Mouse (Mus musculus): Measurements from ENCODE around the gene Rcbtb2. TPM values are rescaled to one million over a fixed set of nuclear protein-coding genes. Genes with fewer than 3 reads are reported as not detected.
"Not testable (repeated sequence)": the region's sequence is repeated elsewhere in the genome, so short reads cannot be mapped to it uniquely, and the experiment has no call there.

Rcbtb2 gene
- total RNA-seq, 2 experiments from 2014 or later = 16.1 to 19.4 TPM

GRCm38 (mm10) chr14:73114952-73115351, 7.9 kb upstream of the Rcbtb2 start:
- intact Hi-C loops (cut with DNase I); DNase-seq: not testable (repeated sequence)

DNA sequence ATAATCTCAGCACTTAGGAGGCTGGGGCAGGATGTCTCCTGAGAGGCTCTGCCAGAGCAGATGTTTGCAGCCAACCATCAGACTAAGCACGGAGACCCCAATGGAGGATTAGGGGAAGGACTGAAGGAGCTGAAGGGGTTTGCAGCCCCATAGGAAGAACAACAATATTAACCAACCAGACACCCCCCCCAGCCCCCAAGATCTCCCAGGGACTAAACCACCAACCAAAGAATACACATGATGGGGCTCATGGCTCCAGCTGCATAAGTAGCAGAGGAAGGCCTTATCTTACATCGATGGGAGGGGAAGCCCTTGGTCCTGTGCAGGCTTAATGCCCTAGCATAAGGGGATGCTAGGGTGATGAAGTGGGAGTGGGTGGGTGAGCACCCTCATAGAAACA, 6.5 kb upstream of the Rcbtb2 start:
- DNase-seq = no peak
- intact Hi-C loops (cut with DNase I) = no loop called here

GRCm38 (mm10) chr14:73116938-73117337, 5.9 kb upstream of the Rcbtb2 start:
- intact Hi-C loops (cut with DNase I) = no loop called here
- DNase-seq = peak; percentile 22 to 28

- intact Hi-C loops (cut with DNase I) = no loop called here
- no peak for DNase-seq
These were observed 5.1 kb upstream of the Rcbtb2 start for GRCm38 (mm10) chr14:73117411-73118392.

DNA sequence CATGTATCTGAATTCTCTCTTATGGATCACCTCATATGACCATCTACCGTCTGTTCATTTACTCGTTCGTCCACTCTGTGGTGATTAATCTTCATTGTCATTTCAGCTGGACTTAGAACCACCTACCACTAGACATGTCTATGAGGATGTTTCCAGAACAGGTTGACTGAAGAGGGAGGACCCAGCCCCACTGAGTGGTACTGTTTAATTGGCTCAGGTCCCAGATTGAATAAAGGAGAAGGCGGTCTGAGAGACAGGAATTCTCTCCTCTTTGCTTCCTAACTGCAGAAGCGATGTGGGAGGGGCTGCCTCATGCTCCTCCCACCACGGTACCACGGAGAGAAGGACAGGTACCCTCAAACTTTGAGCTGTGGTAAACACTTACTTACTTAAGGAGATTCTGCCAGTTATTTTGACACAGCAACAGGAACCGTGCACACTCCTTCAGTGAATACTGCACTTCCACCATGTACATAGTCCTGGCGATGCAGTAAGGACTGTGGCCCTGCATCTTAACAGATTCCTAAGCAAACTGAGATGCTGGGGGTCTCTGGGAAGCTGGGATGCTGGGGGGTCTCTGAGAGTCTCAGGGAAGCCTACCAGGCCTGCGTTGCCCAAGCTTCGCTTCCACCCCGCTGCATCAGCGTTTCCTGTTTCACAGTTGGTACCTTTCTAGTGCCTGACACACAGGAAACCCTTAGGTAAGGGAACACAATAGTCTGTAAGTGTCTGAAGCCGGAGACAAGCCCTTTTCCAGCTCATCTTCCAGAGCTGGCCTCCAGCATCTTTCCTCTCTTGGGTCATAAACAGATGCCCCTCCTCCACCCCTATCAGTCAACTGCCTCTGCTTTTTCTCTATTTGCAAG, 4.1 kb upstream of the Rcbtb2 start:
- DNase-seq = no peak
- intact Hi-C loops (cut with DNase I) = no loop called here

GRCm38 (mm10) chr14:73119459-73119858, 3.4 kb upstream of the Rcbtb2 start:
- no peak for DNase-seq
- intact Hi-C loops (cut with DNase I) = no loop called here

- intact Hi-C loops (cut with DNase I) = no loop called here
These were observed 2.9 kb upstream of the Rcbtb2 start for GRCm38 (mm10) chr14:73119966-73120365.

DNA sequence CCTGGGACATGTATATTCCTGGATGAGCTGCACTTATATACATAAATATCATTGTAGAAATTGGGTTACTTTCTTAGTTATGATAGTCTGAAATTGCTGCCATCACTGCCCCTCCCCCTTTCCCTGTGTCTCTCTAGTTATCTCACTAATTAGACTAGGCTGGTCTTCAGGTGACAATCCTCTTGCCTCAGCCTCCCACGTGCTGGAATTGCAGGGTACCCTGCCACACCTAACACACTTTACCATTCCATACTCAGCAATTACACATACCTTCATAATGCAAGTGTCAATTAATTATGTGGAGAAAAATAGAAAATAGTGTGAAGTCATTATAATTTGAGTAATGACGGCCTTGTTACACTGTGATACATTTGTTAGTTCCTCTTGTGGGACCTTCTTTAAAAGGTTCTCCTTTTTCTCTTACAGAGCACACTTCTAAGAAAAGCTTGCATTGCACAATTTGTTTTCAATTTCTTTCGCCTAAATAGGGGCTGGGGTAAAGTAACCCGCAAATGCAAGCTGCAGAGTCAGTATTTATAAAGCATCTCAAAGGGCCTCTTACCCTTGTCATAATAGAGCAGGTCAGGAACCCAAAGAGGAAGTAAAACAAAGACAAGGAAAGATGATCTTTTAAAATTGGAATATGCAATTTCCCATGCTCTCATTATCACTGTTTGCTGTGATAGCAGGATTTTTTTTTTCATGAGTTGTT, 470 bp upstream of the Rcbtb2 start:
- no peak for DNase-seq
- intact Hi-C loops (cut with DNase I) = no loop called here

More at GRCm38 (mm10) chr14:73119966-73120365, 2.9 kb upstream of the Rcbtb2 start:
- no peak for DNase-seq

- intact Hi-C loops (cut with DNase I) = no loop called here
- DNase-seq = no peak
These were observed 544 bp downstream of the Rcbtb2 start for GRCm38 (mm10) chr14:73123381-73123780.

DNA sequence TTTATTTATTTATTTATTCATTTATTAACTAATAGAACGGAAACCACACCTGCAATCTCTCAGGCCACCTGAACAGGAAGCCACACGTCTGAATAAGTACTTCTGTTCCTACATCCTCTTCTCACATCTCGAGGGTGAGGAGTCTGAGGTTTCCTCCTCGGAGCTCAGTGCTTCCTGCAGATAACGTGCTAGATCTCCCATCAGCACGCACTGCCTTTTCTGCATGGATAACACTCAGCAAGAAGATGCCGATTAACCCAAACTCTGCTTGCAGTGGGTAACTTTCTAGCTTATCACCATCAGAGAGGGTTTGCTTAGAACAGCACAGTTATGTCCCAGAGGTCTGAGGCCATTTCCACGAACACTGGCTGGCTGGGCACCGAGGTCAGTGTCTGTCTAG, 949 bp downstream of the Rcbtb2 start:
- no peak for DNase-seq

GRCm38 (mm10) chr14:73130519-73130918, 7.7 kb downstream of the Rcbtb2 start:
- intact Hi-C loops (cut with DNase I) = no loop called here
- DNase-seq = no peak

More for the DNA sequence above, 949 bp downstream of the Rcbtb2 start:
- intact Hi-C loops (cut with DNase I) = no loop called here

DNA sequence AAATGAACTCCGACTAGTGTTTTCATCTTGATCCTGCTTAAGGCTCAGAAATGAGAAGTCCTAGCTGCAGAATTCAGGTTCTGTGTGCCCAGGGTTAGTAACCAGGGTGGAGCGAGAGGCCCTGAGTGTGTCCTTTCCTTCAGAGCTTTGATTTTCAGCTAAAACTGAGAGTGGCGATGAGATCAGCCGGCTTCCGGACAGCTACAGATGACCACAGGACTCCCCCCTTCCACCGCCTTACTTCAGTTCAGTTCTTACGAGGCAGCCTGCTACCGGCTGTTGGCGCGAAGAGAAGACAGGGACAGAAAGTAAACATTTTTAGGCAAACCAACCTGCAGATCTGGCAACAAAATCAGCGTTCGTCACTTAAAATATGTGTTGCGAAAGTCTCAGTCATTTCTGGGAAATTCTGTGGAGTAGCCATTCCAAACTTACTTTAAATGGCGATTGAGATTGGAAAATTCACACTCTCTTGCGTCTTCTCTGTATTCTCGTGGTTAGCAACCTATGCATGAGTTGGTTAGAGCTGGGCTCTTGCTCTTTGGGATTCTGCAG, 9.1 kb downstream of the Rcbtb2 start:
- intact Hi-C loops (cut with DNase I) = no loop called here
- no peak for DNase-seq

DNA sequence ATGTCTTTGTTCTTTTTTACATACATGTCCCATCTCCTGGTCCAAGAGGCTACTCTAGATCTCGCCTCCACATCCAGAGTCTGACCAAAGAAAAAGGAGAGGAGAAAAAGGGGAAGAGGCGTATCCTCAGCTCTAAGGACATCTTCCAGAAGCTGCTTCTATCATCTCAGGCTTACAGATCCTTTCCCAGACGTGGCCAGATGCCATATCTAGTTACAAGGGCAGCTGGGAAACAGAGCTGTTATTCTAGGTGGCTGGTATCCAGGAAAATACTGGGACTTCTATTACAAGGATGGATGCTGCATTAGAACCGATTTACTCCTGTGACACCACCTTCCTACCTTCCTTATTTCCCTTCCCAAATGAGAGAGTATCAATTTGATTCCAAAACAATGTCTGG, 9.9 kb downstream of the Rcbtb2 start:
- no peak for DNase-seq
- intact Hi-C loops (cut with DNase I) = no loop called here

DNA sequence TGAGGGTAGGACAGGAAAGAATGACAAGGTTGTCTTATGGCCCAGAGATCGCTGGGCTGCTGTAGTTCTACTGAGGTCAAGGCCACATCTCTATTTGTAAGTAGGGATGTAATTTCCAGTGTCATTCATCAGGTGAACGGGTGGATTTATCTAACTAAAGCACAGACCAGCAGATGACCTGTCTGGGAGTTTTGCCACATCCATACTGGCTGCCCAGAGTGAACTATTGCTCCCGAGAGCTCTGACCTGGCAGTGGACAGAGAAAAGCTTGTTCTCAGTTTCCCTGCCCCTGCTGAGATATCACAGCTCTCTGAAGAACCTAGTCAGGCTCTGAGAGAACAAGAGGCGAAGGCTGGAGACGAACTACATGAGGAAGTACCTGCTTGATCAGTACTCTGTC, 14.4 kb downstream of the Rcbtb2 start:
- intact Hi-C loops (cut with DNase I) = no loop called here
- no peak for DNase-seq

GRCm38 (mm10) chr14:73138483-73138882, 15.6 kb downstream of the Rcbtb2 start:
- intact Hi-C loops (cut with DNase I) = no loop called here
- DNase-seq = no peak

DNA sequence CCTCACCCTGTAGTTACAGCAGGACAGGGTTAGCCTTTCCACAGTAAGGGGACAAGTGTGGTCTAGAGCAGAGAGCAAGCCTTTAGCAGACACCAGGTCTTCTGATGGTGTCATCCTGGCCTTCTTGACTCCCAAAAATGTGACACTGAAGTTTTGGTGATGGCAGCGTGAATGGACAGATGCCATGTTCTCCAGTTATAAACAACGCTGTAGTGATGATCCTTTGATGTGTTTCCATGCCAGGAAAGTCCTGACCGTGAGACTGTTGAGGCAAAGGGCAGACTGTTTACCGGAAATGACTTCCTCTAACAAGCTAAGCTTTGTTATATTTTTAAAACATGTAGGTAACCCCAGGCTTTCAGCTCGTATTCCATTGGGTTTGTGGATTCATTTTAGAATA, 17.0 kb downstream of the Rcbtb2 start:
- DNase-seq = no peak
- intact Hi-C loops (cut with DNase I) = no loop called here

DNA sequence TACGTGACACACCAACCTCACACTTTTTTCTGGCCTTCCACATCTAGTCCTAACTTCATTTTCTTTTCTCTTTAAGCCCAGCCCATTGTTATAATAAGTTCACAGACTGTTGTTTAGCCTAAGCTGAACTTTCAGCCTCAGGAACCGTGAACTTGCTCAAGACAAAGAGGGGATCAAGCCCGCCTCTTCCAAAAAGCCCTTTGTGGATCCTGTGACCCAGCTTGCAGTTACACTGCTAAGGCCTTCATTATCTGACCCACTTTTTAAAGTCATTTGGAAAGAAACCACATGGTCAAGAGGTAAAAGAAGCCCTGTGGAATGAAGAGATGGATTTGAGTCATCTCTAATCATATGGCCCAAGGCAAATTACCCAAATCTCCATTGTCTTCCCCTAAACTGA, 19.0 kb downstream of the Rcbtb2 start:
- intact Hi-C loops (cut with DNase I) = no loop called here
- DNase-seq = no peak

DNA sequence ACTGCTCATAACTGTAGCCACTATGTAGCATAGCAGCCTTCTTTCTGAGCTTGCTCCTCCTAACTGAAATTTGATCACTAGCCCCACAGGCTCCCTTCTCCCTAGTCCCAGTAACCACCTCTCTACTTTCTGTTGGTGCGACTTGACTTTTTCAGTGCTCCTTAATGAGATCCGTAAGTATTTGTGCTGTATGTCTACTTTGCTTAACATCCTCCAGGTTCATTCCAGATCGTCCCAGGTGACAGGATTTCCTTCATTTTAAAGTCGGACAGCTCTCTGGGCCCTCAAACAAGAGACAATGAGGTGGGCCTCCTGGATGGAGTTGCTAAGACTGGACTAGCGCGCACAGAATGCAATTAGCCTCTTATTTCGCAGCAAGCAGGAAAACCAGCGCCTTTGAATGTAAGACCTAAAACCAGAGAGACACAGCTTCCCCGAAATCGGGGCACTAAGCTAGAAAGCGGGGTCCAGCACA, 19.6 kb downstream of the Rcbtb2 start:
- intact Hi-C loops (cut with DNase I) = no loop called here
- DNase-seq = no peak

DNA sequence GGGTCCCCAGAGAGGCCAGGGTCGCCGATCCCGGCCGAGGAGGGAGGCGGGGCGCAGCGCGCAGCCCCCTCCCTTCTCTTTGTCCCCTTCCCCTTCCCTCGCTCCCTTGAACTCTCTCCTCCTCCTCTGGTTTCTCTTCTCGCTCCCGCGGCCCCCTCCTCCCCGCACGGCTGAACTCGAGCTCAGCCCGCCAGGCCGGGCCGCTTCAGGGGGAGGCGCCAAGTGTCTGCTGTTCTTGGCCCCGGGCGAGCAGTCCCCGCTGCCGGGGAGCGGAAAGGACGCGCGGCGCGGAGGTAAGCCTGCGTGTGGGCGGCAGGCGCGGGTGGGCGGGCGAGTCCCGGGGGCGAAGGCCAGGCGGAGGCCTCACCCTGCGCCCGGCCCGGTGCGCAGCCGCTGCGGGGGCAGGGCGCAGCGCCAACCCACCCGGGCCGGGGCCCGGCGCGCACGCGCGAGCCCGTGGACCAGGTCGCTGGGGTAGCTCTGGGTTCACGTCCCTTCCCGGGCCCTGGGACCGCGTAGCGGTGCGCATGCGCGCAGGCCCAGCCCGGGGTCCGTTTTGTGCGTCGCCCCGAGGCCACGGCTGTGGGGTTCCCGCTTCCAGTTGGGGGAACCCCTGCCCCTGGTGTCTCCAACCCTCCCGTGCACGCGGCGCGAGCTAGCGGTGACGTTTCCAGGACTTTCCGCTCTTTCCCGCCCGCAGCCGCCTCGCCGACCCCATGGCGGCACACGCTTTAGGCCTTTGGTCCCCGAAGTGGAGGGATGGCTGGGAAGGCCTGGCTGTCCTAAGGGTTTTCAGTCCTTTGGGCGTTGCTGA, 20.3 kb downstream of the Rcbtb2 start:
- intact Hi-C loops (cut with DNase I) = no loop called here
- peak; percentile 77 to 84 for DNase-seq

Data from gastrocnemius, postnatal 36 days (tissue).